Mouse (Mus musculus) ES-E14 (cell line): ENCODE measurements around the gene Dnmt3a. TPM values are rescaled to one million over a fixed set of nuclear protein-coding genes. Genes with fewer than 3 reads are reported as not detected.

ENCODE experiments used
- DNase-seq: peaks from one replicate; pipeline ENCODE4 v3.0.0-alpha.2; 2013; ENCODE audit warnings: low read depth, low spot score
- H3K27ac ChIP-seq: 2 replicates; pipeline ENCODE4 v1.5.1; 2012; ENCODE audit warnings: low read depth, mild to moderate bottlenecking, low read length, moderate library complexity, mixed read lengths; ENCODE audit not compliant: poor library complexity, insufficient read depth, severe bottlenecking
- H3K36me3 ChIP-seq: 2 replicates; pipeline ENCODE4 v1.6.1; 2012; ENCODE audit warnings: mild to moderate bottlenecking, low read length, moderate library complexity, mixed read lengths; ENCODE audit not compliant: control insufficient read depth, poor library complexity, insufficient read depth, severe bottlenecking
- H3K4me1 ChIP-seq, 2 experiments: fragments of 150-350 bp in 1 of 2; sonication (generic) in 1 of 2; 2 replicates each; pipeline ENCODE4 v1.6.1; 2012; ENCODE audit warnings: low read length in 2 of 2, mild to moderate bottlenecking in 1 of 2, mixed read lengths in 1 of 2; ENCODE audit not compliant: control insufficient read depth in 2 of 2, insufficient read depth in 2 of 2, poor library complexity in 1 of 2
- H3K4me3 ChIP-seq, 2 experiments: fragments of 150-350 bp in 1 of 2; sonication (generic) in 1 of 2; 2 replicates each; pipeline ENCODE4 v1.5.1; 2012; ENCODE audit warnings: low read length in 2 of 2, low read depth in 1 of 2, mild to moderate bottlenecking in 1 of 2, mixed read lengths in 1 of 2; ENCODE audit not compliant: insufficient read depth in 1 of 2, poor library complexity in 1 of 2, severe bottlenecking in 1 of 2
- H3K9ac ChIP-seq: 2 replicates; pipeline ENCODE4 v1.6.1; 2012; ENCODE audit warnings: low read depth, mild to moderate bottlenecking, low read length, mixed read lengths; ENCODE audit not compliant: poor library complexity, insufficient read depth, severe bottlenecking
- H3K9me3 ChIP-seq: fragments of 150-350 bp; sonication (generic); 2 replicates; pipeline ENCODE4 v1.6.1; 2012; ENCODE audit warnings: low read depth, mild to moderate bottlenecking, low read length; ENCODE audit not compliant: control insufficient read depth, insufficient read depth
- CHD2 ChIP-seq: IDR thresholded peaks from 2 replicates; pipeline ENCODE4 v1.6.1; 2014; ENCODE audit warnings: mild to moderate bottlenecking, low read depth, low read length, inconsistent platforms
- HCFC1 ChIP-seq: IDR thresholded peaks from 2 replicates; pipeline ENCODE4 v1.6.1; 2012; ENCODE audit warnings: low read length, inconsistent platforms, borderline replicate concordance; ENCODE audit not compliant: insufficient read depth
- MAFK ChIP-seq: IDR thresholded peaks from 2 replicates; pipeline ENCODE4 v1.6.1; 2014; ENCODE audit warnings: mild to moderate bottlenecking, low read depth, low read length, inconsistent platforms; ENCODE audit not compliant: insufficient read depth
- ZC3H11A ChIP-seq: IDR thresholded peaks from 2 replicates; pipeline ENCODE4 v1.6.1; 2012; ENCODE audit warnings: low read depth, mild to moderate bottlenecking, inconsistent platforms, low read length, borderline replicate concordance
- ZNF384 ChIP-seq: IDR thresholded peaks from 2 replicates; pipeline ENCODE4 v1.6.1; 2012; ENCODE audit warnings: low read depth, low read length, inconsistent platforms
- in situ Hi-C, 2 experiments: fragments of 600-800 bp; cut with MboI; formaldehyde crosslinking; loops; one replicate each; pipeline ENCODE4 v1.15.1; 2025; ENCODE audit warnings: low sequenced_read_pairs in 2 of 2, inconsistent platforms in 1 of 2; ENCODE audit not compliant: unreplicated experiment in 2 of 2
- total RNA-seq: library from RNA; depleted of rRNA; stranded (reverse); fragments of 300-350 nt; gene quantifications from 2 replicates; pipeline ENCODE4 v1.2.3, GENCODE M21; 2012

Gene Dnmt3a
- total RNA-seq, 1 experiment = 77.0 TPM

DNA sequence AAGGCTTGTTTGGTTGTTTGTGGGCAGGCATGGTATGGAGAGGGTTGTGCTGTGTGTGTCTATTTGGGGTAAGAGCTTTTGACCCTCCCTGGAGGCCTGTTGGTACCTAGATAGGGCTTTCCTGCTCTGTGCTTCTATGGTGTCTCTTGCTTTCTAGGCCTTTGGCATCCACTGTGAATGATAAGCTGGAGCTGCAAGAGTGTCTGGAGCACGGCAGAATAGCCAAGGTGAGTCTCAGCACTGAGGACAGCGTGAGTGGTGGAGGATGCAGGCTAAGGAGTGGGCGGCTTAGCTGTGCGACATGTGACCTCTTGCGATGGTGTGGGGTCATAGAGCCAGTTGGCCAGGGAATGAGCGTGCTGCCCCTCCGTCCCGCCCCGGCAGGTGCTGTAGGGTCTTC is 99.6 kb downstream of the Dnmt3a start:
- peaks cover 46% of the 10 kb centered on the region for H3K36me3 ChIP-seq
- H3K9ac ChIP-seq = no peak overlapping the region
- no peak overlapping the region for H3K27ac ChIP-seq
- no peaks in the 10 kb centered on the region for H3K9me3 ChIP-seq
- H3K4me1 ChIP-seq = peaks cover 6 to 13% of the 10 kb centered on the region in 2 experiments; a peak in 1 of 4 replicates
- no peak for DNase-seq
- in situ Hi-C loops = no loop called here
- no peak for TF ChIP-seq ZC3H11A
- no peak for TF ChIP-seq CHD2
- TF ChIP-seq HCFC1 = no peak
- no peak for TF ChIP-seq MAFK
- TF ChIP-seq ZNF384 = no peak; the same call in 1 of the 2 replicates
- H3K4me3 ChIP-seq = no peak overlapping the region

DNA sequence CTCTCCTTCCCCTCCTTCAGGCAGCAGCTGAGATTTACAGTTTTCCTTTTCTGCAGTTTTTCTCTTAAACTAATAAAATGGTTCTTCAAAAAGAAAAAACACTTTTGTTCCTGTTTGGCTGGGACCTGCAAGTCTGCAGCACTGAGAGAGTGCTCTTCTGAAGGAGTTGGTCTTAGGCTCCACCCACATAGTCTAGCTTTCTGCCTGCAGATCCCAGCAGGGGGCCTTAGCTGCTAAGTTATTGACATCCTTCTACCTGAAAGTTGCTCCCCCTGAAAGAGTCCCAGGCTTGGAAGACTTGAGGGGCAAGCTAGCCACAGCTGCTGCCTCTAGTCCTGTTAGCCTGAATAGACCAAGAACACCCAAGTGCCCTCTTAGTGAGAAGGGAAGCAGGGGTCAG is 100.5 kb downstream of the Dnmt3a start:
- no peak for TF ChIP-seq ZNF384
- TF ChIP-seq HCFC1 = no peak
- TF ChIP-seq ZC3H11A = no peak
- TF ChIP-seq CHD2 = no peak
- no peak for TF ChIP-seq MAFK
- H3K27ac ChIP-seq = no peak overlapping the region
- no peaks in the 10 kb centered on the region for H3K9me3 ChIP-seq
- H3K9ac ChIP-seq = no peak overlapping the region
- DNase-seq = no peak
- H3K4me1 ChIP-seq = peaks cover 6 to 13% of the 10 kb centered on the region in 2 experiments; a peak in 1 of 4 replicates
- in situ Hi-C loops = no loop called here
- H3K4me3 ChIP-seq = no peak overlapping the region
- peaks cover 44% of the 10 kb centered on the region for H3K36me3 ChIP-seq

DNA sequence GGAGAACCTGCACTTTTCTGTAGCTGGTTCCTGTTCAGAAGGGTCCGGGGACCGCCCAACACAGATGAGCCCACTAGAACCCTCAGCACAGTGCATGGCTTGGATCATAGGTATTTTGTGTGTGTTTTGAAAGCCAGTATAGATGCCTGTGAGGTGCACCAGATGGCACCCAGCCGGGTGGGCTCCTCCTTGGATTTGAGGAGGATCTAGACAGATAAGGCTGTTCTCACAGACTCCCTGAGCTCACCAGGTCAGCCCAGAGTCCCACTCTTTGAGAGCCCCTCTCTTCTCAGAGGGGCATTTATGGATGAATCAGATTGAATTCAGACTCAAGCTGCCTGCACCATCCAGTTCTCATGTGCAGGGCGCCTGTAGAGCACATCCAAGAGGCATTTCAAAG is 101.2 kb downstream of the Dnmt3a start:
- in situ Hi-C loops = no loop called here
- TF ChIP-seq ZC3H11A (no peak), MAFK (no peak), HCFC1 (no peak), ZNF384 (no peak), CHD2 (no peak)
- no peak for DNase-seq
- no peak overlapping the region for H3K4me3 ChIP-seq
- peaks cover 6 to 13% of the 10 kb centered on the region in 2 experiments; a peak in 1 of 4 replicates for H3K4me1 ChIP-seq
- no peaks in the 10 kb centered on the region for H3K9me3 ChIP-seq
- no peak overlapping the region for H3K9ac ChIP-seq
- H3K27ac ChIP-seq = no peak overlapping the region
- peaks cover 37% of the 10 kb centered on the region for H3K36me3 ChIP-seq

DNA sequence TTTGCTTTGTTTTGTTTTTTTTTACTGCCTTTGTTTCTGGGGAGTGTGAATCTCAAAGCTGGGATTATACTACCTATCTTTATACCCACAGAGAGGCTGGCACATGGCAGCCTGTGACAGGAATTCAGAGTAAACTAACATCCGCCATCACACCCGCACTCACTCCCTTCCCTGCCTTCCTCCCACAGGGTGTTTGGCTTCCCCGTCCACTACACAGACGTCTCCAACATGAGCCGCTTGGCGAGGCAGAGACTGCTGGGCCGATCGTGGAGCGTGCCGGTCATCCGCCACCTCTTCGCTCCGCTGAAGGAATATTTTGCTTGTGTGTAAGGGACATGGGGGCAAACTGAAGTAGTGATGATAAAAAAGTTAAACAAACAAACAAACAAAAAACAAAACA is 101.6 kb downstream of the Dnmt3a start:
- H3K27ac ChIP-seq = no peak overlapping the region
- peaks cover 6 to 13% of the 10 kb centered on the region in 2 experiments; a peak in 1 of 4 replicates for H3K4me1 ChIP-seq
- H3K9me3 ChIP-seq = no peaks in the 10 kb centered on the region
- TF ChIP-seq ZNF384 = no peak
- no peak for TF ChIP-seq MAFK
- TF ChIP-seq ZC3H11A = no peak
- no peak for TF ChIP-seq CHD2
- no peak for TF ChIP-seq HCFC1
- H3K9ac ChIP-seq = no peak overlapping the region
- peaks cover 33% of the 10 kb centered on the region for H3K36me3 ChIP-seq
- DNase-seq = no peak
- in situ Hi-C loops = no loop called here
- H3K4me3 ChIP-seq = no peak overlapping the region
